Mouse (Mus musculus) hindbrain, embryonic 16.5 days (tissue): Measurements from ENCODE around the gene Slco2a1. TPM values are rescaled to one million over a fixed set of nuclear protein-coding genes. Genes with fewer than 3 reads are reported as not detected.

Experiments used
- polyA plus RNA-seq: library from polyadenylated mRNA; unstranded; fragments of >200 nt; fragmentation: Nextera tagmentation; extraction: Ambion mirVana; gene quantifications from 2 replicates; pipeline ENCODE4 v1.2.1, GENCODE M21; 2015

Gene Slco2a1
- polyA plus RNA-seq, 1 experiment from 2014 or later, result 4.6 TPM

Other genes with a start within 250 kb of the Slco2a1 start
- 8.9 and 9.9 TPM in 2 replicates for gene Ryk, start 153.8 kb upstream of the Slco2a1 start, polyA plus RNA-seq
- gene Rab6b, start 123.1 kb downstream of the Slco2a1 start, polyA plus RNA-seq, result 137 and 140 TPM in 2 replicates
- 63.8 and 67.7 TPM in 2 replicates for gene Srprb, start 213.4 kb downstream of the Slco2a1 start, polyA plus RNA-seq
- not detected in 2 replicates for gene Gm20425, start 241.6 kb downstream of the Slco2a1 start, polyA plus RNA-seq
- gene Trf, start 241.7 kb downstream of the Slco2a1 start, polyA plus RNA-seq, result 40.0 and 41.2 TPM in 2 replicates